Mouse (Mus musculus) forebrain, embryonic 14.5 days (tissue): ENCODE data around the gene Tas2r138. TPM values are rescaled to one million over a fixed set of nuclear protein-coding genes. Genes with fewer than 3 reads are reported as not detected.

Source experiments
- ATAC-seq: fragments of 200-750 bp; cut with Nextera tagmentation; 2 replicates; pipeline ENCODE4 v1.8.0; 2017; ENCODE audit warnings: mild to moderate bottlenecking, moderate library complexity
- DNase-seq: peaks from one replicate; pipeline ENCODE4 v3.0.0-alpha.2; 2015; ENCODE audit warnings: low spot score
- H3K27ac ChIP-seq: fragments of 300-500 bp; sonication (generic); 2 replicates; pipeline ENCODE4 v1.5.1; 2014; ENCODE audit warnings: low read depth, mild to moderate bottlenecking, control low read depth, low read length, moderate library complexity
- H3K27me3 ChIP-seq: fragments of 300-500 bp; sonication (generic); replicated peaks from 2 replicates; pipeline ENCODE4 v1.6.1; 2014; ENCODE audit warnings: low read length, control low read depth, mixed read lengths; ENCODE audit not compliant: control insufficient read depth, insufficient read depth
- H3K36me3 ChIP-seq: fragments of 300-500 bp; sonication (generic); 2 replicates; pipeline ENCODE4 v1.6.1; 2014; ENCODE audit warnings: low read length, control low read depth; ENCODE audit not compliant: control insufficient read depth, insufficient read depth
- H3K4me1 ChIP-seq: fragments of 300-500 bp; sonication (generic); 2 replicates; pipeline ENCODE4 v1.6.1; 2014; ENCODE audit warnings: antibody characterized with exemption, low read length, control low read depth; ENCODE audit not compliant: control insufficient read depth, insufficient read depth
- H3K4me2 ChIP-seq: fragments of 300-500 bp; sonication (generic); 2 replicates; pipeline ENCODE4 v1.6.1; 2014; ENCODE audit warnings: mild to moderate bottlenecking, control low read depth, low read length
- H3K4me3 ChIP-seq: fragments of 300-500 bp; sonication (generic); 2 replicates; pipeline ENCODE4 v1.5.1; 2014; ENCODE audit warnings: low read depth, low read length, control low read depth
- H3K9ac ChIP-seq: fragments of 300-500 bp; sonication (generic); 2 replicates; pipeline ENCODE4 v1.6.1; 2014; ENCODE audit warnings: mild to moderate bottlenecking, low read length, control low read depth, moderate library complexity
- H3K9me3 ChIP-seq: fragments of 300-500 bp; sonication (generic); replicated peaks from 2 replicates; pipeline ENCODE4 v1.6.1; 2016; ENCODE audit warnings: low read length, control low read depth, mixed read lengths; ENCODE audit not compliant: control insufficient read depth
- WGBS: fragments of 180-500 bp; shearing (Covaris S2); extraction: QIAGEN DNeasy Blood & Tissue Kit; methylation state at CpG from one replicate; pipeline ENCODE4 v1.1.7; 2014; 5-methylcytosine and 5-hydroxymethylcytosine counted together
- polyA plus RNA-seq: library from polyadenylated mRNA; unstranded; fragments of >200 nt; fragmentation: Nextera tagmentation; extraction: Ambion mirVana; gene quantifications from 2 replicates; pipeline ENCODE4 v1.2.1, GENCODE M21; 2014

The Tas2r138 gene
- polyA plus RNA-seq, 1 experiment from 2014 or later, result not detected

- Histone ChIP-seq H3K4me1 (no peaks in the 10 kb centered on the region), H3K36me3 (no peaks in the 10 kb centered on the region), H3K9me3 (no peaks in the 10 kb centered on the region), H3K27ac (no peak overlapping the region), H3K27me3 (no peaks in the 10 kb centered on the region), H3K9ac (no peak overlapping the region), H3K4me2 (no peak overlapping the region), H3K4me3 (no peak overlapping the region)
- 87% methylated on average over 1 of the region's 1 CpGs for WGBS
- no peak for ATAC-seq
- no peak for DNase-seq
Measured at GRCm38 (mm10) chr6:40576305-40576704, 36.8 kb downstream of the Tas2r138 start.

GRCm38 (mm10) chr6:40573618-40574017 lies 39.5 kb downstream of the Tas2r138 start:
- Histone ChIP-seq H3K4me3 (no peak overlapping the region), H3K4me1 (no peaks in the 10 kb centered on the region), H3K4me2 (no peak overlapping the region), H3K27ac (no peak overlapping the region), H3K9me3 (no peaks in the 10 kb centered on the region), H3K9ac (no peak overlapping the region), H3K27me3 (no peaks in the 10 kb centered on the region), H3K36me3 (no peaks in the 10 kb centered on the region)
- DNase-seq, result no peak
- ATAC-seq, result no peak
- WGBS, result 87% methylated on average over 3 of the region's 3 CpGs

GRCm38 (mm10) chr6:40569187-40569586 lies 43.9 kb downstream of the Tas2r138 start, which contains the start of gene Olfr460:
Olfr460 (plus strand) TSS chr6:40569487.
- H3K4me2 ChIP-seq, result no peak within 1 kb of the TSS
- 90% methylated on average over 3 of the region's 3 CpGs for WGBS
- no peaks in the 10 kb centered on the region for H3K4me1 ChIP-seq
- H3K4me3 ChIP-seq, result no peak within 1 kb of the TSS
- no peak for DNase-seq
- H3K27me3 ChIP-seq, result no peaks in the 10 kb centered on the region
- no peak within 1 kb of the TSS for H3K27ac ChIP-seq
- no peaks in the 10 kb centered on the region for H3K9me3 ChIP-seq
- H3K9ac ChIP-seq, result no peak within 1 kb of the TSS
- H3K36me3 ChIP-seq, result no peaks in the 10 kb centered on the region
- no peak for ATAC-seq

Other genes starting within 250 kb of the Tas2r138 start
- gene E330009J07Rik, start 177.2 kb downstream of the Tas2r138 start, polyA plus RNA-seq, result 35.8 and 38.7 TPM in 2 replicates
- gene Wee2, start 174.2 kb downstream of the Tas2r138 start, polyA plus RNA-seq, result 0.07 and 0.23 TPM in 2 replicates
- gene Ssbp1, start 142.0 kb downstream of the Tas2r138 start, polyA plus RNA-seq, result 116 and 140 TPM in 2 replicates
- gene Tas2r137, start 122.1 kb downstream of the Tas2r138 start, polyA plus RNA-seq, result not detected in 2 replicates
- gene Tas2r108, start 119.8 kb downstream of the Tas2r138 start, polyA plus RNA-seq, result not detected in 2 replicates
- gene Prss37, start 93.8 kb downstream of the Tas2r138 start, polyA plus RNA-seq, result not detected in 2 replicates
- gene Olfr461, start 58.3 kb downstream of the Tas2r138 start, polyA plus RNA-seq, result not detected in 2 replicates
- 0.12 TPM in 1 of 2 replicates, not detected in the other for gene Olfr460, start 43.8 kb downstream of the Tas2r138 start, polyA plus RNA-seq
- gene Clec5a, start 27.5 kb downstream of the Tas2r138 start, polyA plus RNA-seq, result 0.66 and 0.84 TPM in 2 replicates
- 0.17 TPM in 1 of 2 replicates, not detected in the other for gene Mgam, start 15.5 kb upstream of the Tas2r138 start, polyA plus RNA-seq